Mouse (Mus musculus) adrenal gland, adult (tissue): ENCODE measurements at regions not wholly inside any gene's neighbourhood (a gene's known extent, or its start where the extent isn't known, plus 50 kb on each side); places are given as distances from the start of the nearest gene placed in this dataset.
A peak's percentile ranks its signal among the peaks of the same experiment; 100 is the strongest.

Experiments used
- DNase-seq, 2 experiments: peaks; one replicate each; pipeline ENCODE4 v3.0.0; 2022 to 2023; ENCODE audit warnings: low spot score in 1 of 2; ENCODE audit not compliant: inconsistent age in 2 of 2

DNA sequence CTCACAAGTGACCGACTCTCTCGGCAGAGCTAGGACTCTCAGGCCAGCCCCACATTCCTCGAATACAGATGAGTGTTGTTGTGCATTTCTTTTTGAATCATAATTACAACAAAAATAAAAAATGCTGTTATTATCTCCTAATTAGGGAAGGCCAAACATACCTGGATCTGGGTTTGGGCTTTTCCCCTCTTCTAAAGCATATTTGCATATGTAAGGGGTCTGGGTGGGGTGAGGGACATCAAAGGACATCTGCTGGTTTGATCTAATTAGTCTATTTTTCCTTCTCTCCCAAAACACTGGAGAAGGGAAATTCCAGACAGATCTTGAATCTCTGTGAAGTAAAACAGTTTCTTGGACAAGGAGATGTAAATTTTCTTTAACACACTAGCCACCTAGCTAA, 85.3 kb downstream of the Tfap2a start:
- DNase-seq = no peak

- peak; percentile 84 to 89 for DNase-seq
These were observed 87.1 kb downstream of the Tfap2a start for GRCm38 (mm10) chr13:40651056-40651455.

- DNase-seq = no peak
These were observed 88.0 kb downstream of the Tfap2a start for GRCm38 (mm10) chr13:40650036-40650709.

DNA sequence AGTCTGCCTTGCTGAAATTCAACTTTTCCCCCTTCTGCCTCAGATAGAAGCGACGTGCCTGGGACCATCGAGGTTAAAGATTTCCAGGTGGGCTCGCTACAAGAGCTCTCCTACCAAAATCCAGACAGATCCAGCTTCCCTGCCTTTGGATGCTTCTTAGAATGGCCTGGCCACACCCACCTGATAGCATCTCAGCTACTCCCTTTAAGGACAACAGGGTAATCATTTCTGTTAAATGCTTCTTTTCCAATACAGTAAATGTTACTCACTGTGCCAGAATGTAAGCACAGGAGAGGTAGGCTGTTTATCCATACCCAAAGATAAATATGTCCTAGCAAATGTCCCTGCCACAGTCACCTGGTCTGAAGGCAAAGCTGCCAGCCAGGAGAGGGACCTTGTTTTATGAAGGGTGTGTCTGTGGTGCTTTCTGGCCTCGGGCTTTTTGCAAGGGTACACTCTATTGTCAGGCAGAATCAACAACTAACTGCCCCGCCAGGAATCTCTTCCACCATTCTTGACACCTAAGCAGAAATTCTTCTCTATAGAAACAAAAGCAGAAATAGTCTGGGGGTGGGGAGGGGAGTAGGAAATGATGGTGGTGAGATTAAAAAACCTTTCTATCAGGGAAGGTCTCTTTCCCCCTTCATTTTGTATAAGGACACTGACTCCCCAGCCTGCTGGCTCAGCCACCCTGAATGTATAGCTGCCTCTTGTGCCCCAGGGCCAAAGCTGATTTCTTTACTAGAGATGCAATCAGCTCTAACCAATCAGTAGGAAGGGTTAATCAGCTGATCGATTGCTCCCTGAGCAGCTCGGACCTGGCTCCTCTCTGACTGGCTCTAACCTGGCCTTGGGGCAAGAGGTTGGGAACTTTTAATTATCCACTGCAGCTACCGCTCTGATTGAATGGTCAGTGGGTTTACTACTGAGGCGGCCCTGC, 88.8 kb downstream of the Tfap2a start:
- no peak for DNase-seq

DNA sequence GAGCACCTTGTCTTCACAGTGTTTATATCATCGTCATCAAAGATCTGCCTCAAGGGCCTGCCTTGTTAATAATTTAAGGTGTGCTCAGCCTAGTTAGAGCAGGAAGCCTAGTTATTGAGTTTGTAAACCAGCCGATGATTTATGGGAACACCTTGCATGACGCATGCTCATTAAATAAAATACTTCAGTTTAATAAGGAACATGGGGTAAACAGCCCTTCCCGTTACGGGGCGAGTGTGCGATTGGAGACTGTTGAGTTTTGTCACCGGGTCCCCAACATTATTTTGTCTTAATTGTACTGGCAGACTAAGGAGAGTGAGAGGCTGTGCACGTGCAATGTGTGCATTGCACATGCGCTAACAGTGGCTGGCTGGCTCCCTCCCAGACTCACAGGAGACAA, 92.0 kb downstream of the Tfap2a start:
- DNase-seq = no peak

GRCm38 (mm10) chr13:40645646-40646045, 92.5 kb downstream of the Tfap2a start:
- no peak for DNase-seq

DNA sequence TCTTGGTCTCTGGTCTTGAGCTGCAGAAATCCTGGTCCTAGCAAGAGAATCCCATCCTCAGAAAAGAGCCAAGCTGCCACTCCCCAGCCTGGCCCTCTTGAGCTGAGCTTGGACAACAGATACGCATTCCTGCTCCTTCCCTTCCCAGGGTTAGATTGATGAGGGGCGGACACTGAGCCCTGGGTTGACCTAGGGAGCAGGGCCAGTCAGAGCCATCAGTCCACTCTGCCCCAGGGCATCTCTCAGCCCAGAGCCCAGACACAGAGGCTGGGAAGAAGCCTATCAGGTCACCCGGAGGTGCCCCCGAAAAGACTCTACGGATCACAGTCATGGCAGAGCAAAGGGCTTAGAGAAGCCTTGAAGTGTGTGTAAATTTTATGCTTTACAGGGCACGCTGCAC, 95.2 kb downstream of the Tfap2a start:
- DNase-seq = no peak

DNA sequence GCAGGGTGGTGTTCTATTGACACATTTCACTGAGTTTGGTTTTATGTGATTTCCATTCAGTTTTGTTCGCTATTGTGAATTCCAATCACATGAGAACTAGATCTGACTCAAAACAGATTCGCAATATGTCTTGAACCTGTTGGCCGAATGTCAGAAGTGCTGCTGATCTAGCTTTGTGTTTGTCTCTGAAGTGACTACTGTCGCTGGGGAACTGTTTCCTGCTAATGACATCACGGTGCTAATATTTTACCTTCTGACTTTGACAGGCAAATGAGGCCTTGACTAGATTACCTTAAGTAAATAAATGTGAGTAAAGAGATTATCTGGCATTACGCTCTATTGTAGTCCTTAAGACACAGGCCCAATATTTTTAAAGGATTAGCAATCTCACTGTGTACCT, 100.9 kb downstream of the Tfap2a start:
- DNase-seq = no peak

- no peak for DNase-seq
These were observed 120.3 kb downstream of the Tfap2a start for GRCm38 (mm10) chr13:40617881-40618280.

- DNase-seq = no peak
These were observed 129.7 kb downstream of the Tfap2a start for GRCm38 (mm10) chr13:40608526-40608925.

- peak in 1 of 2 experiments; percentile 3 for DNase-seq
These were observed 131.5 kb downstream of the Tfap2a start for GRCm38 (mm10) chr13:40606405-40607271.

DNA sequence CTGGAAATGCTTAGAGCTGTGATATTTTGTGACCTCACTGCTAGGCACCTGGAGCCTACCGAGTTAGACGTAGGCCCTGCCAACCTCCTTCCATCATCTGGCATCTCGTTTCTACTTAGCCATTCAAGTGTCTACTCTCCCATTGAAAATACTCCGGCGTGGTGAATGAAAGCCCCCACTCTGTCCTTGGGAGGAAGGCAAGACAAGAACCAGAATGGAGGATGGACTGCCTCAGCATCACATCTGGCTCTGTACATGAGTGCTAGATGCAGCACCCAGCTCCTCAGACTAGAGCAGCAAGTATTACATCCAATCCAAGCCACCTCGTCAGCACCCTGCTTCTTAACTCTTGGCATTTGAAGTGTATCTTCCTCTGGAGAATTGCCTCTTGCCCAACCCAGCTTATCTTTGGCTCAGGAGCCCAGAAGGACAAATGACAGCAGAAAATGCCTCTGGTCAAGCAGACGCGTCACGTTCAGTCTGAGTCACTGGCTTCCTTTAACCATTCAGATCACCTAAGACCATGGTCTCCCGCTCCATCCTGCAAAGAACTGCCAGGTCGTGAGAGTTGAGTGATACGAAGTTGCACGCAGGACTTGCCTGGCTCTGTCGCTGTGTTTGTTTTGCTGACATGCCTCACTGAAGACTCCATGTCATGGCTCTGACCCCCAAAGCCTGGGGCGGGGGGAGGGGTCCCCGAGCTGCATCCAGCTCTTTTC, 132.3 kb downstream of the Tfap2a start:
- DNase-seq = peak; percentile 34 to 77

- DNase-seq = no peak
These were observed 163.0 kb downstream of the Tfap2a start for GRCm38 (mm10) chr13:40574981-40575745.

DNA sequence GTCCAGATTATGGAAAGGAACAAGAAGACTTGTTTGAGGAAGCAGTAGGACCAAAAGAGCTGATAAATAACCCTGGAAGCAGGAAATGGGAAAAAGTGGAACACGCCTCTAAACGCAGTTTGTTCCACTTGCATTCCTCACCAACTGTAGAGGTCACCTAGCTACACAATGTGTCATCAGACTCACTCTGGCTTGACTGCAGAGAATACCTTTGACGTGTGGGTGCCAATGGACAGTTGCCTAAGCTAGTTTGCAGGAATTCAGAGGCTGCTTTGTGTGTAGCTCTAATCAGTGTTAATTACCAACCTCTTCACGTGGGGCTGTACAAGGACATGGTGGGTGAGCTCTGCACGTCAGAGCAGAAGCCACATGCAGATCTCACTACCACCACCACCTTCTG, 168.7 kb downstream of the Tfap2a start:
- DNase-seq = no peak

DNA sequence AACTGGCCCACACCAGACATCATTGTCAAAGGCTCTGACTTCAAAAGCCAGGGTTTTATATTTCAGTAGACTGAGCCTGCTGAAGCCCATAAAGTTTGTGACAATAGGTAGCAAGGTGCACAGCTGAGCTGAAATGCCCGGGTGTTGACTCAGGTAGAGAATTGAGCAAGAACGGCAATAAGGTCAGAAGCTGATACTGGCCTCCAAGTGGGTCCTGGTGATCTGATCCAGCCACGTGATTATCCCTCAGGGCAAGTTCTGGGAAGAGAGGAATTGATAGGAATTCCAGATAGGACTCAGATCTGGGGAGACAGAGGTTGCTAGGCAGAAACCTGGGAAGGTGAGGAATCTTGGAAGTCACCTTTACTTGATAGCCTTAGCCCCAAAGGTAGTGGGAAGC, 170.4 kb downstream of the Tfap2a start:
- no peak for DNase-seq

GRCm38 (mm10) chr13:40564351-40564750, 173.8 kb downstream of the Tfap2a start:
- no peak for DNase-seq

DNA sequence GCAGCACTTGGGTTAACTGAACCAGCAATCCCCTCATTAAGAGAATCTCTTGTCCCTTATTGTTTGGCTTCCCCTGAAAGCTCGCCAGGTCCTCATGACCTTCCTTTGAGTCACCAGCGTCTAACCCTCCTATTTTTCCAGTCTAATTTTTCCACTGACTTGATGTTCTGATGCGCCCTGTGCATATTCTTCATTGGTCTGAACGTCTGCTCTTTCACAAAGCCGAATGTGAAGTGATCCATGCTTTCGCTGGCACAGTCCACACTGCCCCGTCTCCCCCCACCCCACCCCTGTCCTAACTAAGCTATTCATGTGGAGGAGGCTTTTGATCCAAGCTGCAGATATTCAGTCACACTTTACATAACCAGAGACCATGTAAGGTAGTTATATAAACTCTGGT, 183.8 kb downstream of the Tfap2a start:
- DNase-seq = no peak

GRCm38 (mm10) chr13:40525501-40525900, 164.3 kb upstream of the Ofcc1 start:
- DNase-seq = no peak

DNA sequence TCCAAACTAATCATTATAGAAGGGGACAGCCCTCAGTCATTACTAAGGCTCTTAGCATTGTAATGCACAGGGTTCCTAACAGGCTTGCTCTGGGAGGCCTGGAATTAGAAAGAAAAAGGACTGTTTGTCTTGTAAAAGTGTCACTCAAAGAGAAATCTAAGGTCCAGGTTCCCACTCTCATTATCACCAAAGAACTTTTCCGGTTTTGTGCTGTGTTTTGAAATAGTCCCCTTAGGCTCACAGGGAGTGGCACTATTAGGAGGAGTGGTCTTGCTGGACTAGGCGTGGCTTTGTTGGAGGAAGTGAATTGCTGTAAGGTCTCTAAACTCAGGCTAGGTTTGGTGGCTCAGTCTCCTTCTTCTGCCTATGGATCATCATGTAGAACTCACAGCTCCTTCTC, 161.9 kb upstream of the Ofcc1 start:
- no peak for DNase-seq

GRCm38 (mm10) chr13:40518180-40518579, 156.9 kb upstream of the Ofcc1 start:
- no peak for DNase-seq
